Mouse (Mus musculus): ENCODE measurements at regions not wholly inside any gene's neighbourhood (a gene's known extent, or its start where the extent isn't known, plus 50 kb on each side); places are given as distances from the start of the nearest gene placed in this dataset.
"Not testable (repeated sequence)": the region's sequence is repeated elsewhere in the genome, so short reads cannot be mapped to it uniquely, and the experiment has no call there.

DNA sequence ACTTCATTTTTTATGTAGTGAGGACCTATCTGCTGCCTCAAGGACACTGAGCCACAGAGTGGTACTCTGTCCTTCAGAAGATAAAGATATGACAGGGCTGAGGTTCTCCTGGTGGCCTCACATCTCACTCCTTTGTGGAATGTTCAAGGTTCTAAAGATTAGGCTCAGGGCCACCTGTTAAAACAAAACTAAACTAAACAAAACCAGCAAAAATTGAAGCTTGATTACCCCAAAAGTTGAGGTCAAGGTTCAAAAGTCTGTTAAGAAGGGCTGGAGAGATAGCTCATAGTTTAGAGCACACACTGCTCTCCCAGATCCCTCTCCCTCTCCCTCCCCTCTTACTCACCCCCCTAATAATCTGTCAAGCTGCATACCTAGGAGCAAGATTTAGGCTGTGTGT lies 90.7 kb upstream of the Trim24 start:
- Histone ChIP-seq H3K27me3 (replicated peaks; ENCODE audit: control insufficient read depth, insufficient read depth, low read length) (no peaks in the 10 kb centered on the region), H3K9me3 (replicated peaks; ENCODE audit: control insufficient read depth, low read length) (no peaks in the 10 kb centered on the region), H3K27ac (ENCODE audit: low read depth, low read length) (no peak overlapping the region), H3K4me1 (ENCODE audit: control insufficient read depth, insufficient read depth, low read length) (no peaks in the 10 kb centered on the region), H3K4me2 (ENCODE audit: low read length) (no peak overlapping the region), H3K4me3 (ENCODE audit: low read depth, low read length) (no peak overlapping the region), H3K9ac (ENCODE audit: low read length) (no peak overlapping the region), H3K36me3 (ENCODE audit: control insufficient read depth, insufficient read depth, low read length) (no peaks in the 10 kb centered on the region)
- ATAC-seq (no peak), DNase-seq (ENCODE audit: low spot score) (no peak)

- no peaks in the 10 kb centered on the region for H3K9me3 ChIP-seq (replicated peaks; ENCODE audit: control insufficient read depth, low read length)
- no peak overlapping the region for H3K4me2 ChIP-seq (ENCODE audit: low read length)
- H3K9ac ChIP-seq (ENCODE audit: low read length): no peak overlapping the region
- H3K4me1 ChIP-seq (ENCODE audit: control insufficient read depth, insufficient read depth, low read length): no peaks in the 10 kb centered on the region
- DNase-seq (ENCODE audit: low spot score): no peak
- ATAC-seq: no peak
- H3K27me3 ChIP-seq (replicated peaks; ENCODE audit: control insufficient read depth, insufficient read depth, low read length): no peaks in the 10 kb centered on the region
- no peaks in the 10 kb centered on the region for H3K36me3 ChIP-seq (ENCODE audit: control insufficient read depth, insufficient read depth, low read length)
- H3K4me3 ChIP-seq (ENCODE audit: low read depth, low read length): no peak overlapping the region
- H3K27ac ChIP-seq (ENCODE audit: low read depth, low read length): no peak overlapping the region
Measured at GRCm38 (mm10) chr6:37781894-37782293, 88.7 kb upstream of the Trim24 start.

- ATAC-seq; H3K27me3 ChIP-seq (replicated peaks; ENCODE audit: control insufficient read depth, insufficient read depth, low read length); H3K4me2 ChIP-seq (ENCODE audit: low read length); H3K4me1 ChIP-seq (ENCODE audit: control insufficient read depth, insufficient read depth, low read length); H3K27ac ChIP-seq (ENCODE audit: low read depth, low read length); H3K36me3 ChIP-seq (ENCODE audit: control insufficient read depth, insufficient read depth, low read length); H3K9me3 ChIP-seq (replicated peaks; ENCODE audit: control insufficient read depth, low read length); H3K9ac ChIP-seq (ENCODE audit: low read length); DNase-seq (ENCODE audit: low spot score); H3K4me3 ChIP-seq (ENCODE audit: low read depth, low read length): not testable (repeated sequence)
- 85% methylated on average over 3 of the region's 3 CpGs for WGBS
Measured at GRCm38 (mm10) chr6:37785280-37785679, 85.3 kb upstream of the Trim24 start.

DNA sequence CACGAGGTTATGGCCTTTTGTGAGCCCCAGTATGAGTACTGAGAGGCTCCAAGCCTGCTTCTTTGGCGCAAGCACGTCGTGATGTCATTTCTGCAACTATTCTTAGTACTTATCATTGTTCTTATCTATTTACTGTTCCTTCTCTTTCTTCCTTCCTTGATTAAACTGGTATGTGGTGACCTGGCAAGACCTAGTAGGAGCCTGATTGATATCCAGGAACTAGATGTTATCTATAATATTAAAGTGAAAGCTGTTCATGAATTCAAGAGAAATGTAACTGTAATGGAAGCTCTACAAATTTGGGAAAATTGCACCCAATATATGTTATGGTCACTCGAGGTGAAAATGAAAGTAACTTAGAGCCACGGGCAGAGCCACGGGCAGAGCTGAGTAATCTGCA lies 84.9 kb upstream of the Trim24 start:
- no peaks in the 10 kb centered on the region for H3K36me3 ChIP-seq (ENCODE audit: control insufficient read depth, insufficient read depth, low read length)
- no peaks in the 10 kb centered on the region for H3K9me3 ChIP-seq (replicated peaks; ENCODE audit: control insufficient read depth, low read length)
- DNase-seq (ENCODE audit: low spot score) (no peak), ATAC-seq (no peak)
- no peak overlapping the region for H3K4me2 ChIP-seq (ENCODE audit: low read length)
- H3K4me1 ChIP-seq (ENCODE audit: control insufficient read depth, insufficient read depth, low read length): no peaks in the 10 kb centered on the region
- no peak overlapping the region for H3K27ac ChIP-seq (ENCODE audit: low read depth, low read length)
- no peak overlapping the region for H3K9ac ChIP-seq (ENCODE audit: low read length)
- H3K27me3 ChIP-seq (replicated peaks; ENCODE audit: control insufficient read depth, insufficient read depth, low read length): no peaks in the 10 kb centered on the region
- H3K4me3 ChIP-seq (ENCODE audit: low read depth, low read length): no peak overlapping the region
- WGBS: 88% methylated on average over 7 of the region's 7 CpGs

DNA sequence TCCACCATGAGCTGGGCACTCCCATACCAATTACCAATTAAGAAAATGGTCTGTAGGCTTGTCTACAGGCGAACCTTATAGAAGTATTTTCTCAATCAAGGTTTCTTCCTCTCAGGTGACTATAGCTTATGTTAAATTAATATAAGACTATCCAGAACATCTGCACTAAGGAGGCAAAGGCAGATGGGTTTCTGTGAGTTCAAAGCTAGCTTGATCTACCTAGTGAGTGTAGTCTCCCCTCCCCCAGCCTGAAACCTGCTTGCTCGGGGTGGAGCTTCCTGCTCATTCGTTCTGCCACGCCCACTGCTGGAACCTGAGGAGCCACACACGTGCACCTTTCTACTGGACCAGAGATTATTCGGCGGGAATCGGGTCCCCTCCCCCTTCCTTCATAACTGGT lies 82.8 kb upstream of the Trim24 start:
- ATAC-seq; H3K4me1 ChIP-seq (ENCODE audit: control insufficient read depth, insufficient read depth, low read length); H3K27ac ChIP-seq (ENCODE audit: low read depth, low read length); H3K9ac ChIP-seq (ENCODE audit: low read length); DNase-seq (ENCODE audit: low spot score); H3K4me3 ChIP-seq (ENCODE audit: low read depth, low read length); H3K27me3 ChIP-seq (replicated peaks; ENCODE audit: control insufficient read depth, insufficient read depth, low read length); H3K36me3 ChIP-seq (ENCODE audit: control insufficient read depth, insufficient read depth, low read length); H3K9me3 ChIP-seq (replicated peaks; ENCODE audit: control insufficient read depth, low read length); H3K4me2 ChIP-seq (ENCODE audit: low read length): not testable (repeated sequence)
- 86% methylated on average over 2 of the region's 8 CpGs for WGBS

GRCm38 (mm10) chr6:37790878-37791277 lies 79.7 kb upstream of the Trim24 start:
- 93% methylated on average over 1 of the region's 1 CpGs for WGBS
- Histone ChIP-seq H3K27me3 (replicated peaks; ENCODE audit: control insufficient read depth, insufficient read depth, low read length) (no peaks in the 10 kb centered on the region), H3K9ac (ENCODE audit: low read length) (no peak overlapping the region)

GRCm38 (mm10) chr6:37794211-37794610 lies 76.4 kb upstream of the Trim24 start:
- no peak overlapping the region for H3K27ac ChIP-seq (ENCODE audit: low read depth, low read length)
- no peak overlapping the region for H3K9ac ChIP-seq (ENCODE audit: low read length)
- no peak for DNase-seq (ENCODE audit: low spot score)
- no peaks in the 10 kb centered on the region for H3K4me1 ChIP-seq (ENCODE audit: control insufficient read depth, insufficient read depth, low read length)
- H3K27me3 ChIP-seq (replicated peaks; ENCODE audit: control insufficient read depth, insufficient read depth, low read length): no peaks in the 10 kb centered on the region
- H3K9me3 ChIP-seq (replicated peaks; ENCODE audit: control insufficient read depth, low read length): no peaks in the 10 kb centered on the region
- 97% methylated on average over 4 of the region's 4 CpGs for WGBS
- no peak overlapping the region for H3K4me3 ChIP-seq (ENCODE audit: low read depth, low read length)
- no peak overlapping the region for H3K4me2 ChIP-seq (ENCODE audit: low read length)
- no peak for ATAC-seq
- no peaks in the 10 kb centered on the region for H3K36me3 ChIP-seq (ENCODE audit: control insufficient read depth, insufficient read depth, low read length)

More at GRCm38 (mm10) chr6:37790878-37791277, 79.7 kb upstream of the Trim24 start:
- DNase-seq (ENCODE audit: low spot score) (no peak), ATAC-seq (no peak)
- Histone ChIP-seq H3K9me3 (replicated peaks; ENCODE audit: control insufficient read depth, low read length) (no peaks in the 10 kb centered on the region), H3K36me3 (ENCODE audit: control insufficient read depth, insufficient read depth, low read length) (no peaks in the 10 kb centered on the region), H3K27ac (ENCODE audit: low read depth, low read length) (no peak overlapping the region), H3K4me3 (ENCODE audit: low read depth, low read length) (no peak overlapping the region), H3K4me2 (ENCODE audit: low read length) (no peak overlapping the region), H3K4me1 (ENCODE audit: control insufficient read depth, insufficient read depth, low read length) (no peaks in the 10 kb centered on the region)

DNA sequence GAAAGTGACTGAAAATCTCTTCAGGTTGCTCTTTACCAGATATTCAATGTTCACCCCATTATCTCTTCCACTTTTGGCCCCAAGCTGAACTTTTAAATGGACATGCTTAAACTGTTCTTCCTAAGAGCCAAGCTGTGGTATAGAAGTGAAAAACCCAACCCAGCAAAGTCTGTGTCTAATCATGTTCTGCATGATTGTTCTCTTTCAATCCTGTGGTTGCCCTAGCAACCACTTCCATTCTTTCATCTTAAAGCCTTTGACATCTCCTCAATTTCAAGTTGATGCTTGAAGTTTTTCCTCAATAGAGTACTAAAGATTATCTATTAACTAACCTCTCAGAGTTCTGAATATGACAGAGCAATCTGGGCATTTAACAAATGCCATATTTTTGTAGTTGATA lies 75.6 kb upstream of the Trim24 start:
- Histone ChIP-seq H3K4me1 (ENCODE audit: control insufficient read depth, insufficient read depth, low read length) (no peaks in the 10 kb centered on the region), H3K36me3 (ENCODE audit: control insufficient read depth, insufficient read depth, low read length) (no peaks in the 10 kb centered on the region), H3K27ac (ENCODE audit: low read depth, low read length) (no peak overlapping the region), H3K9ac (ENCODE audit: low read length) (no peak overlapping the region), H3K27me3 (replicated peaks; ENCODE audit: control insufficient read depth, insufficient read depth, low read length) (no peaks in the 10 kb centered on the region), H3K9me3 (replicated peaks; ENCODE audit: control insufficient read depth, low read length) (no peaks in the 10 kb centered on the region), H3K4me2 (ENCODE audit: low read length) (no peak overlapping the region), H3K4me3 (ENCODE audit: low read depth, low read length) (no peak overlapping the region)
- ATAC-seq (no peak), DNase-seq (ENCODE audit: low spot score) (peak; percentile 2)

DNA sequence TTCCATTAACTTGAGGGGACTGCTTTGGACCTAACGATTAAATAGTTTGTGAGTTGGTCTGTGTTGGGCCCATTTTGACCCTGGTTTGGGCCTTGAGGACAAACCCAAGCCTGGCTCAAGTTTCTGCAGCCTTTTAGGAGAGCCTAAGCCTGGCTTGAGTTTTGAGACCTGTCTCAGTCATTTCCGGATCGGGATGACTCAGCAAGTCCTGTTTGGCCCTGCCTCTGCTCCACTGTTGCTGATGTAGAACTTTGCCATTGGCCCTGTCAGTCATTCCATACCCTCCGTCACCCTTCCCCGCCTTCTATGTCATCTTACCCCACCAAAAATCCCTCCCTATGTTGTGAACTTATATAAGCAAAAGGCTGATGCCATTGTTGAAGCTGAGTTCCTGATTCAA lies 67.4 kb upstream of the Trim24 start:
- 91% methylated on average over 5 of the region's 5 CpGs for WGBS
- DNase-seq (ENCODE audit: low spot score) (no peak), ATAC-seq (no peak)
- Histone ChIP-seq H3K9ac (ENCODE audit: low read length) (no peak overlapping the region), H3K27me3 (replicated peaks; ENCODE audit: control insufficient read depth, insufficient read depth, low read length) (no peaks in the 10 kb centered on the region), H3K4me2 (ENCODE audit: low read length) (no peak overlapping the region), H3K27ac (ENCODE audit: low read depth, low read length) (no peak overlapping the region), H3K4me3 (ENCODE audit: low read depth, low read length) (no peak overlapping the region), H3K36me3 (ENCODE audit: control insufficient read depth, insufficient read depth, low read length) (no peaks in the 10 kb centered on the region), H3K4me1 (ENCODE audit: control insufficient read depth, insufficient read depth, low read length) (no peaks in the 10 kb centered on the region), H3K9me3 (replicated peaks; ENCODE audit: control insufficient read depth, low read length) (no peaks in the 10 kb centered on the region)

DNA sequence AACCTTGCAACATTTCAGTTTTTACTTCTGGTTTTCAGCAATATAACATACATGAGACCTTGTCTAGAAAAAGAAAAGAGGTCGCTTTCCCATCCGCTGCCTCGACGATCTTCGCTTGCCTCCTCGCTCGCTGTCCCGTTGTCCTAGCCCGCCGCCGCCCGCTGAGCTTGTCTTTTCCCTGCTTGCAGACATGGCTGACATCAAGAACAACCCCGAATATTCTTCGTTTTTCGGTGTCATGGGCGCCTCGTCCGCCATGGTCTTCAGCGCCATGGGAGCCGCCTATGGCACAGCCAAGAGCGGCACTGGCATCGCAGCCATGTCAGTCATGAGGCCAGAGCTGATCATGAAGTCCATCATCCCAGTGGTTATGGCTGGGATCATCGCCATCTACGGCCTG lies 64.7 kb upstream of the Trim24 start:
- H3K9ac ChIP-seq (ENCODE audit: low read length); ATAC-seq; H3K9me3 ChIP-seq (replicated peaks; ENCODE audit: control insufficient read depth, low read length); DNase-seq (ENCODE audit: low spot score); H3K4me1 ChIP-seq (ENCODE audit: control insufficient read depth, insufficient read depth, low read length); H3K27ac ChIP-seq (ENCODE audit: low read depth, low read length); H3K27me3 ChIP-seq (replicated peaks; ENCODE audit: control insufficient read depth, insufficient read depth, low read length); H3K4me2 ChIP-seq (ENCODE audit: low read length); H3K36me3 ChIP-seq (ENCODE audit: control insufficient read depth, insufficient read depth, low read length); H3K4me3 ChIP-seq (ENCODE audit: low read depth, low read length): not testable (repeated sequence)
- 98% methylated on average over 24 of the region's 24 CpGs for WGBS
